Mouse (Mus musculus): ENCODE measurements at regions not wholly inside any gene's neighbourhood (a gene's known extent, or its start where the extent isn't known, plus 50 kb on each side); places are given as distances from the start of the nearest gene placed in this dataset.
"Not testable (repeated sequence)": the region's sequence is repeated elsewhere in the genome, so short reads cannot be mapped to it uniquely, and the experiment has no call there.

GRCm38 (mm10) chr1:108046857-108047714 is 457.3 kb downstream of the Serpinb8 start:
- intact Hi-C loops (cut with DNase I): no loop called here
- DNase-seq: no peak

DNA sequence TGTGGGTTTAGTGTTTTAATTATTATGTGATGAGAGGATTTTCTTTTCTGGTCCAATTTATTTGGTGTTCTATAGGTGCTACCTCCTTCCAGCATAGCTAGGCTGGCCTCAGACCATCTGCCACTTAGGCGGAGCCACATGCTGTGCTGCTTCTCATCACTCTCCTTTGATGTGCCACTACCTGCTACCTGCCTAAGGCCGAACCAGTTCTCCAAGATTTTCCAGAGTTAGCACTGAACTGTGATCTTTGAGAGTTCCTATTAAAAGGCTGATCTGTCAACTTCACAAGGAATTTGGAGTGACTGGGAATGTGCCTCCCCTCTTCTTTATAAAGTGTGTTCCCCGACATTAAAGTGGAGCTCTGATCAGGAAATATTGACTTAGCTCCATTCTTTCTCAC is 504.8 kb downstream of the Serpinb8 start:
- intact Hi-C loops (cut with DNase I): no loop called here

DNA sequence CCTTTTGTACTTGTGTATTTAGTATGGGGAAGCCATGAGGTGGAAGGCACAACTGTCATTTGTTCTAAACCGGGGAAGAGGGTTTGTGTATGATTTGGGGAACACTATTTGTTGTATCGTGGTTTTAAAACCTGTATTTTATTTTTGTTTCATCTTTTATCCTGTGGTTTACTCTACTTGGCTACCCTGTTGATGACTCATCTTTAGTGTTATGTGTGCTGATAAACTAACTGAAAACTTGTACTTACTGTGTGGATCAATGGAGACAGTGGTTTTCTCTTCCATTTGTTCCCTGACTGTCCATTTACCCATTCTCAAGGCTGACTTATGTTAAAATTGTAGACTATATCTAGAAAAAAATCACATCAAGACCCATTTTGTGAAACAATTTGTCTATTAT is 512.8 kb downstream of the Serpinb8 start:
- intact Hi-C loops (cut with DNase I): no loop called here
- DNase-seq: no peak

More for the DNA sequence above, 504.8 kb downstream of the Serpinb8 start:
- no peak for DNase-seq

- no peak for DNase-seq
- intact Hi-C loops (cut with DNase I): no loop called here
Measured at GRCm38 (mm10) chr1:108110984-108111383, 521.2 kb downstream of the Serpinb8 start.

GRCm38 (mm10) chr1:108127393-108127792 is 537.6 kb downstream of the Serpinb8 start:
- DNase-seq: no peak
- intact Hi-C loops (cut with DNase I): no loop called here

DNA sequence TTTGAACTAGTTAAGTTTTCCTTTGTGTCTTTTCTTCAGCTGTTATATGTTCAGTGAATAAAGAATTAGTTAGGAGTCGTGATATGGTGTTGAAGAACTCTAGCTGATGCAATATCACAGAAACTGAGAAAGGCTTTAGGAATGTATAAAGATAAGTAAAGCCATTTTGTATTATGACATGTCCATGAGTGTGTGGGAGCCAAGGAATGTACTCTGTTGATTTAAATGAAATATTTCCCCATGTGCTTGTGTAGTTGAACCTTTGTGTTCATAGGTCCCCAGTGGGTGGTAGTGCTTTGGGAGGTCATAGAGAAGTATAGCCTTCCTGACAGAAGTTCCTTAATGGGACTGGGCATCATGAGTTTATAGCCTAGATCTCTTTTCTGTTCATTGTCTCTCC is 542.2 kb downstream of the Serpinb8 start:
- intact Hi-C loops (cut with DNase I): no loop called here
- no peak for DNase-seq

DNA sequence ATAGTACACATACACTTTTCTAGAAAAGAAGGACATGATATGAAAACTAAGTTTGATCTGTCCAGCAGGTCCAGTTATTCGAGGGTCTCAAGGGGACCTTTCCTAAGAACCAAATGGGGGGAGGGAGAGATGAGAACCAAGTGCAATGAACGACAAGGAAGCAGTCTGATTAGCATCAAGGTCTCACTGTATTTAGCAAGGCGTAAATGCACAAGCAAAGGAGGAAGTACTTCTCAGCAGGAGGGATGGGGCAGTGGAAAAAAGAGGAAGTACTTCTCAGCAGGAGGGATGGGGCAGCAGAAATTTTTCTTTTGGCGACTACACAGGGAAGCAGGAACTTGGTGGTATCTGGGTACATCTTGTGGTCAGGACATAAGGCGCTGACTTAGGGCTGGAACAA is 545.5 kb downstream of the Serpinb8 start:
- DNase-seq; intact Hi-C loops (cut with DNase I): not testable (repeated sequence)

GRCm38 (mm10) chr1:108144114-108144513 is 554.3 kb downstream of the Serpinb8 start:
- no peak for DNase-seq
- intact Hi-C loops (cut with DNase I): no loop called here

DNA sequence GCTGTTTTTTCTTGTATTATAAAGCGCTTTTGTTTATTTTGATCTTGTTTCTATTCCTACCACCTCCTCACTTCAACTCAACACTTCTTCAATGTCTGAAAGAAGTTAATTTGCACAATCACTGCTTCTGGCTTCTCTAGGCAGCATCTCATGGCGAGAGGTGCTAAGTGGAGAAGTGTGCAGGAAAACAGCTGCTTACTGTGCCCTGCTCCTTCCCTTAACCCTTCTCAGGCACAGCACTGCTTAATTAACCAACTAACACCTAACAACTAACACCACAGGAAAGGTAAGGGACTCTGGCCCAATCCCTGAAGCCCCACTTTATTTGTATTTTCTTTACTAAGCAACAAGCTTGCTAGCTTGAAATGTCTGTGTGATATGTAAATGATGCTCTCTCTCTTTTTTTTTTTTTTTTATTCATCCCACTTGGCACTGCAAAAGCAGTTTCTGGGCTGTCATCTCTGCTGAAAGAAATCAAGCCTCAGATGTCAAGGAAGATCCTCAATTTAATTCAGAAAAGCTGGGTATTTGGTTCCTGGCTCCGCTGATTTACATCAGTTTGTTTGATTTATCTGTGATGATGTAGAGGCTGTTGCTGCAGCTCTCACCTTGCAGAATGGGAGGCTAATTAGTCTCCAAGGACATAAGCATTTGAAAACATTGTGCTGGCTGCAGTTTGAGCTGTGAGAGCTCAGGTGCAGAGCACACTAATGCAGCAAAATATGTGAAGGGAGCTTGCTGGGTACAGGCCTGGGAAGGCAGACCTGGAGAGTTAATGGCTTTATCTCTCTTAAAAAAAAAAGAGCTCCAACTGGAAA is 591.8 kb downstream of the Serpinb8 start:
- intact Hi-C loops (cut with DNase I): no loop called here
- no peak for DNase-seq

- DNase-seq: no peak
- intact Hi-C loops (cut with DNase I): no loop called here
Measured at GRCm38 (mm10) chr1:108182168-108182539, 592.3 kb downstream of the Serpinb8 start.

- intact Hi-C loops (cut with DNase I): no loop called here
- no peak for DNase-seq
Measured at GRCm38 (mm10) chr1:108224047-108224446, 634.2 kb downstream of the Serpinb8 start.

DNA sequence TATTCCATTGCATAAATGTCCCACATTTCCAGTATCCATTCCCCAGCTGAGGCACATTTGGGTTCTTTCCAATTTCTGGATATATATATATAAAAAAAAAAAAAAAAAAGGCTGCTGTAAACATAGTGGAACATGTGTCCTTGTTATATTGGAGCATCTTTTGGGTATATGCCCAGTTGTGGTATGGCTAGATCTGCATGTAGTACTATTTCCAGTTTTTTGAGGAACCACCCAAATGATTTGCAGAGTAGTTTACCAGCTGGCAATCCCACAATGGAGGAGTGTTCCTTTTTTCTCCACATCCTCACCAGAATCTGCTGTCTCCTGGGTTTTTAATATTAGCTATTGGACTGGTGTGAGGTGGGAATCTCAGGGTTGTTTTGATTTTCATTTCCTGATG is 650.3 kb downstream of the Serpinb8 start:
- DNase-seq: no peak
- intact Hi-C loops (cut with DNase I): no loop called here

GRCm38 (mm10) chr1:108255147-108255546 is 665.3 kb downstream of the Serpinb8 start:
- DNase-seq: no peak

GRCm38 (mm10) chr1:108259355-108259754 is 669.5 kb downstream of the Serpinb8 start:
- DNase-seq: no peak
- intact Hi-C loops (cut with DNase I): no loop called here

More at GRCm38 (mm10) chr1:108255147-108255546, 665.3 kb downstream of the Serpinb8 start:
- intact Hi-C loops (cut with DNase I): no loop called here

DNA sequence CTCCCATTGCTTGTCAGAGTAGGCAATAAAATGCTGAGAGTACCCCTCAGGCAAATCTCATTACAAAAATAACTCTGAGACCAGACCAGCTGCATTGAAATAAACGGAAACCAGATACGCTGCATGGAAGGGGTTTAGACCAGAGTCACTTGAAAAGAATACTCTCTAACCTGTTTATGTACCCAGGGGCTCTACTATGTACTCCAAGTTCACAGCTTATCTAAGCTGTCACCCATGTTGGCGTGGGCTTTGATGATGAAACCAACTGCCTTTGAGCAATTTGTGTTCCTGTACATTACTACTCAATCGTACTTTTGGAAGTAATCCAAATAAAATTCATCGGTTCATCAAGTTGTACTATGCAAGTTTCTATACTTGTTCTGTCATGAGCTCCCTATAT is 692.3 kb downstream of the Serpinb8 start:
- intact Hi-C loops (cut with DNase I): no loop called here
- no peak for DNase-seq

- intact Hi-C loops (cut with DNase I): no loop called here
- no peak for DNase-seq
Measured at GRCm38 (mm10) chr1:108286571-108286970, 696.8 kb downstream of the Serpinb8 start.

Measured in heart, postnatal 14 days (tissue).